Mouse (Mus musculus) stomach, embryonic 15.5 days (tissue): Measurements from ENCODE around the gene Sf3a2. TPM values are rescaled to one million over a fixed set of nuclear protein-coding genes. Genes with fewer than 3 reads are reported as not detected.

Experiments used
- ATAC-seq: fragments of 200-750 bp; cut with Nextera tagmentation; 2 replicates; pipeline ENCODE4 v1.8.0; 2017; ENCODE audit warnings: low read depth, moderate number of reproducible peaks, moderate TSS enrichment; ENCODE audit not compliant: insufficient read depth, low FRiP score
- H3K27ac ChIP-seq: fragments of 300-500 bp; sonication (generic); 2 replicates; pipeline ENCODE4 v1.5.1; 2015; ENCODE audit warnings: mild to moderate bottlenecking, inconsistent platforms
- H3K27me3 ChIP-seq: fragments of 300-500 bp; sonication (generic); replicated peaks from 2 replicates; pipeline ENCODE4 v1.6.1; 2015; ENCODE audit warnings: inconsistent platforms
- H3K36me3 ChIP-seq: fragments of 300-500 bp; sonication (generic); 2 replicates; pipeline ENCODE4 v1.6.1; 2015; ENCODE audit warnings: inconsistent platforms
- H3K4me1 ChIP-seq: fragments of 300-500 bp; sonication (generic); 2 replicates; pipeline ENCODE4 v1.6.1; 2015; ENCODE audit warnings: inconsistent platforms
- H3K4me2 ChIP-seq: fragments of 300-500 bp; sonication (generic); 2 replicates; pipeline ENCODE4 v1.6.1; 2015; ENCODE audit warnings: mild to moderate bottlenecking, inconsistent platforms
- H3K4me3 ChIP-seq: fragments of 300-500 bp; sonication (generic); replicated peaks from 2 replicates; pipeline ENCODE4 v1.5.1; 2015; ENCODE audit warnings: inconsistent platforms
- H3K9ac ChIP-seq: fragments of 300-500 bp; sonication (generic); 2 replicates; pipeline ENCODE4 v1.6.1; 2015; ENCODE audit warnings: inconsistent platforms
- H3K9me3 ChIP-seq: fragments of 300-500 bp; sonication (generic); 2 replicates; pipeline ENCODE4 v1.6.1; 2016; ENCODE audit warnings: inconsistent platforms
- WGBS: fragments of 180-500 bp; shearing (Covaris S2); methylation state at CpG from one replicate; pipeline ENCODE4 v1.1.7; 2015; 5-methylcytosine and 5-hydroxymethylcytosine counted together
- polyA plus RNA-seq: library from polyadenylated mRNA; unstranded; fragments of >200 nt; fragmentation: Nextera tagmentation; extraction: Ambion mirVana; gene quantifications from 2 replicates; pipeline ENCODE4 v1.2.1, GENCODE M21; 2015

The Sf3a2 gene
- polyA plus RNA-seq, 1 experiment from 2014 or later = 52.6 TPM

DNA sequence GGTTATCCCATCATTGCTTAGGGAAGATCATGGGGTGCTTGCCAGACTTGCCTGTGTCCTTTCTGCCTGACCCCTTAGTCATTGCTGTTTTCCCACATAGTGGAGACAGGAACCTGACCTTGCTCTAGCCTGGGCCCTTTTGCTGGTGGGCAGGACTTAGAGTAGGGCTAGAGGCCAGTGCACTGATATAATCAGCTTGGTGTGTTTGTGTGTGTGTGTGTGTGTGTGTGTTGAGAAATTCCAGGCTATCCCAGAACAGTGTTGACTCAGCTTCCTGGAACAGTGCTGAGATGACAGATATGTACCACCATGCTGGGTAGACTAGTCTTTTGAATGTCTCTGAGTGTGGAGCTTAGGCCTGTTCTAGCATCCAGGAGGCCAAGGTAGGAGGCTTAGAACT, 18.4 kb upstream of the Sf3a2 start:
- H3K36me3 ChIP-seq = peaks cover 67% of the 10 kb centered on the region
- no peaks in the 10 kb centered on the region for H3K4me1 ChIP-seq
- no peaks in the 10 kb centered on the region for H3K9me3 ChIP-seq
- no peak overlapping the region for H3K4me3 ChIP-seq
- no peak overlapping the region for H3K4me2 ChIP-seq
- H3K9ac ChIP-seq = no peak overlapping the region
- no peak for ATAC-seq
- H3K27me3 ChIP-seq = no peaks in the 10 kb centered on the region
- H3K27ac ChIP-seq = no peak overlapping the region

DNA sequence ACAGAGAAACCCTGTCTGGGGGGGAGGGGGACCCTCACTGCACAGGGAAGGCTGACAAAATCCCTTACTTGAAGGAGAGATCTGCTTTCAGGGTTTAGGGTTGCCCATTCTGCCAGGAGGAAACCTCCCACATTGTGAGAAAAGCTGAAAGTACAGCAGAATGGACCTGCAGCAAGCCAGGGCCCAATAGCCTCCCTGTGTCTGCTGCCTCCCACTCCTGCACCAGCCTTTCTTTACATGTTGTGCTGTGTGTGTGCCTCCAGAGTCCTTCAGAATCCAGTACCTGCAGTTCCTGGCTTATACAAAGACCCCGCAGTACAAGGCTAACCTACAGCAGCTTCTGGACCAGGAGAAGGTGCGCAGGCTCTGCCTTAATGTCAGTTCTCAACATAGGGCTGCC, 13.7 kb upstream of the Sf3a2 start:
- 98% methylated on average over 2 of the region's 2 CpGs for WGBS
- H3K36me3 ChIP-seq = peaks cover 76% of the 10 kb centered on the region
- H3K27ac ChIP-seq = no peak overlapping the region
- H3K4me1 ChIP-seq = no peaks in the 10 kb centered on the region
- H3K9ac ChIP-seq = no peak overlapping the region
- H3K4me2 ChIP-seq = no peak overlapping the region
- no peak for ATAC-seq
- no peak overlapping the region for H3K4me3 ChIP-seq
- no peaks in the 10 kb centered on the region for H3K9me3 ChIP-seq
- H3K27me3 ChIP-seq = no peaks in the 10 kb centered on the region

DNA sequence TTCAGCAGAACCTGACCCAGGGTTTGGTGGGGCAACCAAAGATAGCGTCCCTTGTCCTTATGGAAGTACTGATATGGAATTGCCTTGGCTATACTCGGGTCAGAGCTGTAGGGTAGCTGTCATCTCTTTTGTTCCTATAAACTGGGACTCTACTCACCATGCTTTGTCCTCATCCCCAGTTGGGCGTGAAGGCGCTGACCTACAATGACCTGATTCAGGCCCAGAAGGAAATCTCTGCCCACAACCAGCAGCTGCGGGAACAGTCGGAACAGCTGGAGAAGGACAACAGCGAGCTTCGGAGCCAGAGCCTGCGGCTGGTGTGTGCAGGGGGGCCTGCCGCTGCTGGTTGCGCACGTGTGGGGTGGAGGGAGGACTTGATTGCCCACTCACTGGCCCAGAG, 13.1 kb upstream of the Sf3a2 start:
- WGBS = 87% methylated on average over 12 of the region's 12 CpGs
- H3K4me3 ChIP-seq = no peak overlapping the region
- H3K9ac ChIP-seq = no peak overlapping the region
- peaks cover 80% of the 10 kb centered on the region for H3K36me3 ChIP-seq
- no peak overlapping the region for H3K27ac ChIP-seq
- no peak for ATAC-seq
- H3K9me3 ChIP-seq = no peaks in the 10 kb centered on the region
- no peaks in the 10 kb centered on the region for H3K27me3 ChIP-seq
- no peaks in the 10 kb centered on the region for H3K4me1 ChIP-seq
- no peak overlapping the region for H3K4me2 ChIP-seq

DNA sequence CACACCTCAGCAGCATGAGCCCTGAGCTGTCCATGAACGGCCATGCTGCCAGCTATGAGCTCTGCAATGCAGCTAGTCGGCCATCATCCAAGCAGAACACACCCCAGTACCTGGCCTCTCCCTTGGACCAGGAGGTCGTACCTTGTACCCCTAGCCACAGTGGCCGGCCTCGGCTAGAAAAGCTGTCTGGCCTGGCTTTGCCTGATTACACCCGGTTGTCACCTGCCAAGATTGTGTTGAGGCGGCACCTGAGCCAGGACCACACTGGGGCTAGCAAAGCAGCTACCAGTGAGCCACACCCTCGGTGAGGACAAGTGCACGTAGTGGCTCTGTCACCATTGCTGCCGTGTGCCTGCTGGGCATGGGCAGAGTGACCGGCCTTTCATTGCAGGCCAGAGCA, 12.0 kb upstream of the Sf3a2 start:
- no peak overlapping the region for H3K9ac ChIP-seq
- H3K36me3 ChIP-seq = peaks cover 87% of the 10 kb centered on the region
- no peaks in the 10 kb centered on the region for H3K4me1 ChIP-seq
- H3K4me3 ChIP-seq = no peak overlapping the region
- ATAC-seq = no peak
- H3K27me3 ChIP-seq = no peaks in the 10 kb centered on the region
- H3K9me3 ChIP-seq = no peaks in the 10 kb centered on the region
- H3K4me2 ChIP-seq = no peak overlapping the region
- no peak overlapping the region for H3K27ac ChIP-seq
- WGBS = 92% methylated on average over 11 of the region's 11 CpGs

DNA sequence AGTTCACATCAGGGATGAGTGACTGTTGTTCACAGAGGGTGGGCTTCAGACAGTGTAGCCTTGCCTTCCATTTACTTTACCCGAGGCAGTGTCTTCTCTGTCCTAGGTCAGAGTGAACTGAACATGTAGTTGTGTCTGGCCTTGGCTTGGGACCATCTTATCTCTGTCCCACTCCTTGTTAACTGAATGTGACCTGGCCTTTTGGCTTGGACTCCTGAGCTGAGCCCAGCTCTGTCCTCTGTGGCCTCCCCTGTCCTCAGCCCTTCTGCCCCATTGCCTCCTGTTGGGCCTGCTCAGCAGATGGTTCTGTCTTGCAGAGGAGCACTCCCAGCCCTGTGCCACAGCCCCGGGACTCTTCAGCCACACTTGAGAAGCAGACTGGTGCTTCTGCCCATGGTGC, 10.5 kb upstream of the Sf3a2 start:
- 76% methylated on average over 2 of the region's 2 CpGs for WGBS

DNA sequence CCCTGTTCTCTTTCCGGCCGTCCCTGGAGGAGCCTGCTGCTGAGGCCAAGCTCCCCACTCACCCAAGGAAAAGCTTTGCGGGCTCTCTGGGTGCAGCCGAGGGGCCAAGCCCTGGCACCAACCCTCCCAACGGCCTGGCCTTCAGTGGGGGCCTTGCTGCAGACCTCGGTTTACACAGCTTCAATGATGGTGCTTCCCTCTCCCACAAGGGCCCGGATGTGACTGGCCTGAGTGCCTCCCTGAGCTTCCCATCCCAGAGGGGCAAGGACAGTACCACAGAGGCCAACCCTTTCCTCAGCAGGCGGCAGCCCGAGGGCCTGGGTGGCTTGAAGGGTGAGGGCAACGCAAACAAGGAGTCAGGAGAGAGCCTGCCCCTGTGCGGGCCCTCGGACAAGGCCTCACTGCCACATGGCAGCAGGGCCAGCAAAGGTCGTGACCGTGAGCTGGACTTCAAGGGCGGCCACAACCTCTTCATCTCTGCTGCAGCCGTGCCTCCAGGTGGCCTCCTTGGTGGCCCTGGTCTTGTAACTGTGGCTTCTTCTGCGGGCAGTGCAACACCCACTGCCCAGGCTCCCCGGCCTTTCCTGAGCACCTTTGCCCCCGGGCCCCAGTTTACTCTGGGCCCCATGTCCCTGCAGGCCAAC, 7.1 kb upstream of the Sf3a2 start:
- H3K4me3 ChIP-seq = no peak overlapping the region
- no peaks in the 10 kb centered on the region for H3K9me3 ChIP-seq
- H3K4me1 ChIP-seq = 0 out of 2 replicates have a peak, but pooled peaks cover 7% of the 10 kb centered on the region
- H3K4me2 ChIP-seq = no peak overlapping the region
- no peak overlapping the region for H3K27ac ChIP-seq
- peaks cover 68% of the 10 kb centered on the region for H3K36me3 ChIP-seq
- no peaks in the 10 kb centered on the region for H3K27me3 ChIP-seq
- no peak overlapping the region for H3K9ac ChIP-seq
- WGBS = 83% methylated on average over 19 of the region's 19 CpGs
- ATAC-seq = no peak

More for the DNA sequence above, 10.5 kb upstream of the Sf3a2 start:
- Histone ChIP-seq H3K4me3 (no peak overlapping the region), H3K9me3 (no peaks in the 10 kb centered on the region), H3K36me3 (peaks cover 82% of the 10 kb centered on the region), H3K27me3 (no peaks in the 10 kb centered on the region), H3K4me2 (no peak overlapping the region), H3K27ac (no peak overlapping the region), H3K9ac (no peak overlapping the region), H3K4me1 (0 out of 2 replicates have a peak, but pooled peaks cover 7% of the 10 kb centered on the region)
- no peak for ATAC-seq

DNA sequence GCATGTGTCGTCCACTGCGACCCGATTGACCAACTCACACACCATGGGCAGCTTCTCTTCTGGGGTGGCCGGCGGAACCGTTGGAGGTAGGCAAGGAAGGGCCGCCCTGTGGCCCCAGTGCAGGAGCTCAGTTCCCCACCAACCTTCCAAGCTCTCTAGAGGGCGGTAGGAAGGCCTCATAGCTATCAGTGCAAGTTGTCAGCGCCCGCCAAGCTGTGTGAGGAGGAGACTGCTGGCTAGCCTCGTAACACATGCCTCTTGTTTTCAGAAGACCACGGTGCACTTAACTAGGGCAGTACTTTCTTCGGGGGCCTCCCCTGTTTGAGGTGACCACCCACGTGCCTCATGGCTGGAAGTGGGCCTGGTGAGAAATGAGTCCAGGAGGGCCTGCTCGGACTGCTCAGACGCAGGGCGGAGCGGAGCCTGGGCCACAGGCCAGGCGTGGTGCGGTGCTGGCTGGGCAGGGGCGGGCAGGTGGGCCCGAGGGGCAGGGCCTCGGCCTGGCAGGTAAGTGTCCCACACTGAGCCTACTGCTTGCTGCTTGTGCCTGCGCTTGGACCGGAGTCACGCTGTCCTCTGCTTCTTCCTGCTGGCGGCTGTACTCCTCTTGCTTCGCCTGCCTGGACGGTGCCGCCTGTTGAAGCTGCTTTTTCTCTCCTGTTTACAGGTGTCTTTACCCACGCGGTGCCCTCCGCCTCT, 6.4 kb upstream of the Sf3a2 start:
- H3K27me3 ChIP-seq = no peaks in the 10 kb centered on the region
- H3K4me3 ChIP-seq = no peak overlapping the region
- no peak for ATAC-seq
- peak overlapping the region; percentile 35; the same call in 1 of the 2 replicates for H3K27ac ChIP-seq
- no peak overlapping the region for H3K9ac ChIP-seq
- no peak overlapping the region for H3K4me2 ChIP-seq
- H3K36me3 ChIP-seq = peaks cover 60% of the 10 kb centered on the region
- H3K9me3 ChIP-seq = no peaks in the 10 kb centered on the region
- WGBS = 74% methylated on average over 33 of the region's 33 CpGs
- peaks cover 11% of the 10 kb centered on the region for H3K4me1 ChIP-seq

DNA sequence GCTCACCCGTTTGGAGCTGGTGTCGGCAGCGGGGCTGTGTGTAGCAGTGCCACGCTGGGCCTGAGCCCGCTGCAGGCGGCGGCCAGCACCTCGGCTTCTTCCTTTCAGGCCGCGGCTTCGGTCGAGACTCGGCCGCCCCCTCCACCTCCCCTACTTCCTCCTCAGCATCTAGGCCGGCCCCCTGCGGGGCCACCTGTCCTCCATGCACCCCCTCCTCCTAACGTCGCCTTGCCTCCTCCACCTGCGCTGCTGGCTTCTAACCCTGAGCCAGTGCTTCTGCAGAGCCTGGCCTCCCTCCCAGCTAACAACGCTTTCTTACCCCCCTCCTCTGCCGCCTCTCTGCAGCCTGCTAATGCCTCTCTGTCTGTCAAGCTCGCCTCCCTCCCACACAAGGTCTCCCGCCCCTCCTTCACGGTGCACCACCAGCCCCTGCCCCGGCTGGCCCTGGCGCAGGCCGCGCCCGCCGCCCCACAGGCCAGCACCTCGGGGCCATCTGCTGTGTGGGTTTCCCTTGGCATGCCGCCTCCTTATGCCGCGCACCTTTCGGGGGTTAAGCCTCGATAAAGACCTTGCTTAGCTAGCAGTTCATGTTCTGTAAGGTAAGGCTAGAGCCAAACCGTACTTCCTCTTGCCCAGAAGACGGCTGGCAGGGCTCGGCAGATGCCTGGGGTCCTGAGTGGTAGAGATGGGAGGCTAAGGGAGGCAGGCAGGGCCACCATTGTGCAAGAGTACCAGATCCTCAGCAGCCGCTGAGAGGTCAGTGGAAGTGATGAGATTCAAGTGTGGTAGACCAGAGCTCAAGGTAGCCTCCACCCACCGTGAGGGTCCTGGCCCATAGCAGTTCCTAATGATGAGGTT, 5.6 kb upstream of the Sf3a2 start:
- Histone ChIP-seq H3K4me1 (peaks cover 17% of the 10 kb centered on the region), H3K4me3 (no peak overlapping the region), H3K9ac (no peak overlapping the region), H3K27me3 (no peaks in the 10 kb centered on the region), H3K9me3 (no peaks in the 10 kb centered on the region), H3K4me2 (no peak overlapping the region), H3K36me3 (peaks cover 56% of the 10 kb centered on the region), H3K27ac (peak overlapping the region; percentile 35; the same call in 1 of the 2 replicates)
- ATAC-seq = no peak
- 60% methylated on average over 41 of the region's 41 CpGs for WGBS

DNA sequence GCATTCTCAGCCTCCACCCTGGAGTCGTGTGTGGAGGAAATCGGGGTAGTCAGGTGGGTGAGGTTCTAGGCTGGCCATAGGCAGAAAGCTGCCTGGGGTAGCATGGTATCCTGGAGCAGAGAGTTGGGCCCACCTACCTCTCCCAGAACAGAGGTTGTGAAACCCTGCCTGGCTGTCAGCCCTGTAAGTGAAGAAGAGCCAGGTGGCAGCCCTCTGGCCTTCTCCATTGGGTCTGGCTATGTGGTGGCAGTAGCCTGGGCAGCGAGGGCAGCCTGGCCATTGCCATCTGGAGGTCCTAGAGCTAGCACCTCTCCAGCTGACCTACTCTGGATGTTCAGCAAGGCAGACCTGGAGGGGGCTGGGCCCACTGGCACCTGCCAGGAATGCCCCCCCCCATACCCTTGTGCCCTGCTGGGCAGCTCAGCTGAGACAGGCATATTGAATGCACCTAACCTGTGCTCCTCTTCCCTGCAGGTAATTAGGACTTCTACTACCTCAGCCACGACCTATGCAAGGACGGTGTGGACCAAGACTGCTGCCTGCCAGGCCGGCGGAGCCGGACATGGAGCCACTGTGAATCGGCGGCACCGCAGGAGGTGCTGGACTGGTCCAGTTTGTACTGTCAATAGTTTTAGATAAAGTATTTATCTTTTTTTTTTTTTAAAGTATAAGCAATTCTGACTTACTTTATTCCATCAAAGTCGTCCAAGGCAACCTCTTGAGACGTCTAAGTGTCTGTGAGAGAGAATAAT, 4.8 kb upstream of the Sf3a2 start:
- Histone ChIP-seq H3K27ac (no peak overlapping the region), H3K4me2 (no peak overlapping the region), H3K9ac (no peak overlapping the region), H3K4me3 (no peak overlapping the region), H3K36me3 (peaks cover 54% of the 10 kb centered on the region), H3K4me1 (peaks cover 17% of the 10 kb centered on the region), H3K9me3 (no peaks in the 10 kb centered on the region), H3K27me3 (no peaks in the 10 kb centered on the region)
- no peak for ATAC-seq
- 86% methylated on average over 13 of the region's 13 CpGs for WGBS

DNA sequence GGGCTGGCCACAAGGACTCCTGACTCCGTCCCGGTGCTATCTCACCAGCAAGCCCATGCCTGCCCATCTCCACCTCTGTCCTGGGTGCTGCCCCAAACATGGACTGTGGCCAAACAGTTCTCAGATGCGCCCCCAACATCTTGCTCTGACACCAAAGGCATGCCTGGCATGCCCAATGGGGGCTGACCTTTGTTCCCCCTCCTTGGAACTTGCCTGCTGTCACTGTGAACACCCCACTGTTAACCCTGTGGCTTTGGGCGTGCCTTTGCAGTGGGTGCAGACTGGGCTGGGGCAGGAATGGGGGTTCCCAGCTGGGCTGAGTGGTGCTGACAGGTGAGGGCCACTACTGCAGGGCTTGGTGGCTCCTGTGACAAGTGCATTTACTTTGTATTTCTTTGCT, 4.2 kb upstream of the Sf3a2 start:
- Histone ChIP-seq H3K27me3 (no peaks in the 10 kb centered on the region), H3K27ac (no peak overlapping the region), H3K4me2 (no peak overlapping the region), H3K9me3 (no peaks in the 10 kb centered on the region), H3K4me3 (no peak overlapping the region), H3K4me1 (peaks cover 17% of the 10 kb centered on the region), H3K9ac (no peak overlapping the region), H3K36me3 (peaks cover 48% of the 10 kb centered on the region)
- WGBS = 71% methylated on average over 4 of the region's 4 CpGs
- ATAC-seq = no peak

DNA sequence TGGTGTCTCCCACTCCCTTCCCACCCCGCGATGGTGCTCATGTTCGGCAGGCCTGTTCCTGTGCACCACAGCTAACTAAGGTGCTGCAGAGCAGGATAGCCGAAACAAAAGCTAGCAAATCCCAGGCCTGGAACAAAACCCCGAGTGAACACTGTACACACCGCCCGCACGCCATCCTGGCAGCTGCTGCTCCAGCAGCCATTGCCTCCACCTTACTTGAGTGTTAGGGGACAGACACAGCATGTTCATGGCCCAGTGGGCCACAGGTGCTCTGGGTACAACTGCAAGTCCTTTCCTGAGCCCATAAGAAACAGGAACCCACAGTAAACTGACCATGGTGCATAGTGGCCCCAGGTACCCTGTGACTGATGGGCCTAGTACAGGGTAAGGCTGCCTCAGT, 3.2 kb upstream of the Sf3a2 start:
- H3K27ac ChIP-seq = no peak overlapping the region
- H3K27me3 ChIP-seq = no peaks in the 10 kb centered on the region
- no peak overlapping the region for H3K4me3 ChIP-seq
- H3K36me3 ChIP-seq = peaks cover 40% of the 10 kb centered on the region
- no peak for ATAC-seq
- 87% methylated on average over 8 of the region's 8 CpGs for WGBS
- H3K4me1 ChIP-seq = peaks cover 20% of the 10 kb centered on the region
- no peaks in the 10 kb centered on the region for H3K9me3 ChIP-seq
- no peak overlapping the region for H3K9ac ChIP-seq
- no peak overlapping the region for H3K4me2 ChIP-seq
